Mouse (Mus musculus) liver, postnatal 0 days (tissue): Measurements from ENCODE around the gene Xlr4a.
"Not testable (repeated sequence)": the region's sequence is repeated elsewhere in the genome, so short reads cannot be mapped to it uniquely, and the experiment has no call there.

ENCODE experiments used
- CTCF ChIP-seq: sonication (generic); IDR thresholded peaks from 2 replicates; pipeline ENCODE4 v1.5.1; 2016; ENCODE audit warnings: antibody characterized with exemption, low read depth
- EP300 ChIP-seq: IDR thresholded peaks from 2 replicates; pipeline ENCODE4 v1.6.1; 2016; ENCODE audit warnings: antibody characterized with exemption, low read depth, mild to moderate bottlenecking

DNA sequence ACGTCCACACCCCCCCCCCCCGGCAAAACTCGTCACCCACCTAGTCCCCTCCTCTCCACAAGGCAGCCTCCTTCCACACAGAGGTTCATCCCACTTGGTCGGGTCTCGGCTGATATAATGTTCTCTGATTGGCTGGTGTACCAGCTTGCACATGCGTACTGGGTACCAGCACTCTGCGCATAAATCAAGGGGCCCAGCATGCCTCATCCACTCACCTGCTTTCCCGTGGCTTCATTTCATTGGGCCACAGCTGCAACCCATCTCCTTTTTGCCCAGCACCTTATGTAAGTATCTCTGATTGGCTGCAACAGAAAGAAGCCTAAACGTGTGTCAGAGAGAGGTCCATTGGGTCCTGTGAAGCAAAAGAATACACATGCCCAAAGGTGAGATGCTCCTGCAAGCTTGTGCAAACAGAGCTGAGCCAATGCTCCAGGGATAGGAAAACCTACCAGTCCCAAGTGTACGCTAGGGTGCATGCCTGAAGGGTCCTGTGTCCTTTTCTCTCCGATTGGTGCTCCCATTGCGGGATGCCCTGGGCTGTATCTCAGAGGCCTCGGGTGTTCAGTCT lies 14.7 kb upstream of the Xlr4a start, which contains the start of gene Xlr3a:
- not testable (repeated sequence) for TF ChIP-seq CTCF, EP300
